Mouse (Mus musculus): ENCODE results near the gene Grrp1.
A peak's percentile ranks its signal among the peaks of the same experiment; 100 is the strongest.
"Not testable (repeated sequence)": the region's sequence is repeated elsewhere in the genome, so short reads cannot be mapped to it uniquely, and the experiment has no call there.

Grrp1 gene

DNA sequence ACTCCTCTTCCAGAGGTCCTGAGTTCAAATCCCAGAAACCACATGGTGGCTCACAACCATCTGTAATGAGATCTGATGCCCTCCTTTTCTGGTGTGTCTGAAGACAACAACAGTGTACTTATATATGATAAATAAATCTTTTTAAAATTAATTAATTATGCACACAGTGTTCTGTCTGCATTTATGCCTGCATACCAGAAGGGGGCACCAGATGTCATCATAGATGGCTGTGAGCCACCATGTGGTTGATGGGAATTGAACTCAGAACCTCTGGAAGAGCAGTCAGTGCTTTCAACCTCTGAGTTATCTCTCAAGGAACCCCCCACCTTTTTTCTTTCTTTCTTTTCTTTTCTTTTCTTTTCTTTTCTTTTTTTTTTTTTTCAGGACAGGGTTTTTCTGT is 15.7 kb upstream of the Grrp1 start:
- ATAC-seq (ENCODE audit: low TSS enrichment), result not testable (repeated sequence)

DNA sequence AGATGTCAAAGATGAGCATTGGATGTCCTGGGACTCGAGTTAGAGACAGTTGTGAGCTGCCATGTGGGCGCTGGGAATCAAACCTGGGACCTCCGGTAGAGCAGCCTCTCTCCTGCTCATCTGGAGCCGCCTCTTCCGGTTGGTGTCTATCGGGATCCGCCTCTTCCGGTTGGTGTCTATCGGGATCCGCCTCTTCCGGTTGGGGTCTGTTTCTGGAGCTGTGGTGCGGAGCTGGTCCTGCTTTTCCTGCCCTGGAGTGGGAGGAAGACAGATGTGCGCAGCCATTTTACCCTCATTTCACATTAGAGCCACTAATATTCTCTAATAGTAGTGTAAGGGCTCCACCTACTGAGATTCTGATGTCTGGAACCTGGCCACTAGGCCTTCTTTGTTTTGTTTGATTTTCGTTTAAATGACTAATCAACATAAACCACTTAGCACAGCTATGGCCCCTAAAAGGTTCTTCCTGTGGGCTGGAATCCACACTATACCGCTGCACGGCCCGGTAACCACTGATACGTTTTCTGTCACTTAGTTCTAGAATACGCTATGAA is 14.3 kb upstream of the Grrp1 start:
- no peak for ATAC-seq (ENCODE audit: low TSS enrichment)

DNA sequence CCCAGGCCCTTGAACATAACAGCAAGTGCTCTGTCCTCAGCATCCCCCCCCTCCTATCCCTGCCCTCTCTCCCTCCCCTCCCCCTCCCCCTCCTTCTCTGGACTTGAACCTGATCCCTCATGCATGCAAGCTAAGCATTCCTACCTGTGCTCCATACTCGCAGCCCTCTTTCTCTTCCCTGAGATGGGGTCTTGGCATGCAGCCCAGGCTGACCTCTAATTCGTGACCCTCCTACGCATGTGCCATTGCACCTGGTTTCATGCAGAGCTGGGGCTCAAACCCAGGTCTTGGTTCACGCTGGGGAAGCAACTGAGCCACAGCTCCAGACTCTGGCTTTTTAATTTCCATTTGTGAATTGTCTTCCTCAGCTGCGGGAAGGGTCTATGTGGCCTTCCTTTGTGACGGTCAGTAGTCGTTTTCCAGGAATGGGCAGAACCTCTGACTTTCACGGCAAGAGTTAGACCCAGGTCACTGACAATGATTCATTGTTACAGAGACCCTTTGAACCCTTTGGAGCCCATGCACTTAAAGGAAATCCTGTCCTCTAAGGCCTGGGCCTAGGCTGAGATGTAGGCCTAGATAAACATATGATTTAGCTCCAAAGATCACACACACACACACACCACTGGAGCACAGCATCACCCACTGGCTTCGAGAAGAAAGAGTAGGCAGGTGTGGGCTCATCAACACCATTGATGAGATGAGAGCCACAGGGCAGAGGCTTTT is 12.1 kb upstream of the Grrp1 start:
- ATAC-seq (ENCODE audit: low TSS enrichment), result no peak

DNA sequence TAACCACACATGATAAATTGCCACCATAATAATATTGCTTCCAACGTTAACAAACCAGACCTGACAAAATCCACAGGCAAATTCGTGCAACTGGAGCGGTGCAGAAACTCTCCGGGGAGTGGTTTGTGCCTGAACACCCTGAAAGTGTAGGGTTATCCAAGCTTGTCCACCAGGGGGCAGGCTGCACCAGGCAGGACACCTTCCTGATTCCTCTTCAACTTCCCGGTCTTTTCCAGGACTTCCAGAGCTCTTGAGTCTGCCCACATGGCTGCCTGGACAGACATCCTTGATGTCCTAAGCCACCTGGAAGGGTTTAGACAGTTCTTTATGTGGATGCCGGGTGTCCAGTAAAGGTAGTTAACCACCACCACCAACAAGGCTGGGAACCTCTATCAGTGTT is 9.3 kb upstream of the Grrp1 start:
- ATAC-seq (ENCODE audit: low TSS enrichment), result no peak; the same call in 1 of the 2 replicates

DNA sequence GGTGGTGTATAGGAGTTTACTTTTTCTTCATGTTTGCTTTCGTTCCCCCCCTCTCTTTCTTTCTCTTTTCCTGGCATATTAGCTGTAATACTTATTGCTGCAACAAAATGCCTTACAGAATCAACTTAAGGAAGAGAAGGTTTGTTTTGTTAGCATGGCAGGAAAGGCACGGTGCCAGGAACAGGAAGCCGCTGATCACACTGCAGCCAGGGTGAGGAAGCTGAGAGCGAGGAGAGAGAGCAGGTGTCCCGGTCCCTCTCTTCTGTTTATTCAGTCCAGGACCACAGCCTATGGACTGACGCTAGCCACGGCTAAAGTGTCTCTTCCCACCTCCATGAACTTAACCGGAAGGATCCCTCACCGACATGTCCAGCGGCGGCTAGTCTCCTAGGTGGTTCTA is 4.4 kb upstream of the Grrp1 start:
- no peak for ATAC-seq (ENCODE audit: low TSS enrichment)

DNA sequence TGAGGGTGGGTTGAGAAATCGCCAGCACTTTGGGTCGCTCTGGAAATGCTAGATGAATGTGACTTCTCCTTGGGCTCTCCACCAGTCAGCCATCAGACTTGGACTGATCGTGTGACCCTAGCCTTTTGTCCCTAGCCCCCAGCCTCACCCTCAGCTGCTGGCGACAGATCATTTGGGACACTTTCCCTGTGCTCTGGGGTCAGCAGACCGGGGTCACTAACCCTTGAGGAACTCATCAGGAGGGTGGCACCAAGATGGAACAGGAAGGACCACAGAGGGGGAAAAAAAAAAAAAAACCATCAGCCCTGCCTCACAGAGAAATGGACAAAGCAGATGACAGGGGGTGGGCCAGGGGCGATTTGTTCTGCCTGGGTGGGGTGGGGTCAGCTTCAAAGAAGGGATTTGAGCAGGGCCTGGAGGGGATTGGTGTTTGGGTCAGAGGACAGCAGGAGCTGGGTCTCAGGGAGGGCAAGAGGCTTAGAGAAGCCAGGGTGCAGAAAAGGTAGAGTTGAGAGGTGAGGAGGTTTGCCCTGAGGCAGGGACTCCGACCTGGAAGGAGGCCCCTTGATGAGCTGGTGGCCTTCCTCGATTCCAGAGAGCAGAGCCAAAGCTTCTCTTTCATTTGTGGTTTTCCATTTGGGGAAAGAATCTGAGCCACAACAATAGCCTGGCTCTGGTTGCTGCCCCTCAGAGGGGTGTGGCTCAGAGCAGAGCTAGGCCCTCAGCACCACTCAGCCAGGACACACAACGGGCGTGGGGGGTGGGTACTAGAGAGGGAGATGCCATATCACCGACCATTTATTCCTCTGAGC is 3.5 kb upstream of the Grrp1 start:
- ATAC-seq (ENCODE audit: low TSS enrichment), result no peak

DNA sequence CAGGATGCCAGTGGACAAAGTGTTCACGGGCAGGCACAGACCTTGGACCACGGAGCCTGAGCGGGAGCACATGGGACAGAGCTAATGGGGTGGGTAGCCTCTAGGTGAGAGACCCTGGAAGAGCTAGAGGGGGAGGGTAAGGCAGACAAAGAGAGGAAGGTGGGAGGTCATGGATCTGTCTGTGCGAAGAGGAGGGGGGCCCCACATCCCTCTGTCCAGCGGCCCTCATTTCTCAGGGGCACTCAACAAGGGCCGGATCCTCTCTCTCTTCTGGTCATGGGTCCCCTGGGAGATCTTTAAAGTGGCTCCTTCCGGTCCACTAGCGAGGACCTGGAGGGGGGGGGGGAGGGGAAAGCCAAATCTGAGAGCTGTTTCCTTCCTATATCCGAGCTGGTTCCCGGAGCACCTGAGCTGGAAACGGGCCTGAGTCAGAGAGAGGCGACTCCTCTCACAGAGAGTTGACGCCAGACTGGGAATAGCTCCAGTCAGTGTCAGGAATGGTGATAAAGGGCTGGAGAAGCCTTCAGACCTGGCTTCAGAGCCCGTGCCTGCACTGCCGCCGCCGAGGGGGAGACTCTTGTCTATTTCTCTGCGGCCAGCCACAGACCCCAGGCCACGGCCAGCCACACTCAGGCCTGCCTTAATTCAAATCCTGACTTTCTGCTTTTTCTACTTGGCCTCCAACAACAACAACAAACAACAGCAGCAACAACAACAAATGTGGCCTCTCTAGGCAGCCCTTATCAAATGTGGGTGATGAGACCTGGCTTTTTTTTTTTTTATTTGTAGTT is 2.7 kb upstream of the Grrp1 start:
- no peak for ATAC-seq (ENCODE audit: low TSS enrichment)

DNA sequence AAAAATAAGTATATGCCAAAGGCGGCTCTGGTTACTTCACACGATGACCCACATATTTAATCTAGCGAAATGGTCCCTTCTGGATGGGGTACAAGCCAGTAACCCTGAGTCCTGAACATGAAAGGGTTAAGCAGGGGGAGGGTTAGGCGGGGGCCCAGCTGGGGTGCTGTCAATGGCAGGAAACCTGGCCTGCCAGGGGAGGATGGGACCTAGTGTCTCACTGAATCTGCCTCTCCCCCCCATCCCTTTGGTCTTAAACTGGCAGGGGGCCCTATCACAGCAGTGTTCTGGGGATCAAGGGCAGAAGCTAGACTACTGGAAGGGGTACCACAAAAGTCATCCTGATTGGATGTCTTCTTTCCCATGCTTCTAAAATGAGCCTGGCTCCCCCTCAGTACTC is 1.9 kb upstream of the Grrp1 start:
- no peak for ATAC-seq (ENCODE audit: low TSS enrichment)

DNA sequence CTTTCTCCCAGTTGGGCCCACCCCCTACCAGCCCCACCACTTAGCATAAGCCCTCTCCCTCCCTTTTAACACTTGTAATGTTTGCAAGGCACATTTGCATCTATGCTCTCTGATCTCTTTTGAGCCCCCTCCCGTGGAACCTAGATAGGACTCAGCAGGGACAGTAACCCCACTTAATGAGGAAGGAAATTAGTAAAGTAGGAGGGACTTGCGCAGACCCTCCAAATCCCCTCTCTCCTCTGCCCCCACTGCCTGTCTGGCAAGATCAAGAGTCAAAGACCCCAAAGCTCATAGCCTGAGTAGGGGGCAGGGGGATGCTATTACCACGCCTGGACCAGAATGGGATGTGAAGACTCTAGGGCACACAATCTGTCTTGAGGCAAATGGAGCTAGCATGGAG is 929 bp upstream of the Grrp1 start:
- ATAC-seq (ENCODE audit: low TSS enrichment), result no peak

DNA sequence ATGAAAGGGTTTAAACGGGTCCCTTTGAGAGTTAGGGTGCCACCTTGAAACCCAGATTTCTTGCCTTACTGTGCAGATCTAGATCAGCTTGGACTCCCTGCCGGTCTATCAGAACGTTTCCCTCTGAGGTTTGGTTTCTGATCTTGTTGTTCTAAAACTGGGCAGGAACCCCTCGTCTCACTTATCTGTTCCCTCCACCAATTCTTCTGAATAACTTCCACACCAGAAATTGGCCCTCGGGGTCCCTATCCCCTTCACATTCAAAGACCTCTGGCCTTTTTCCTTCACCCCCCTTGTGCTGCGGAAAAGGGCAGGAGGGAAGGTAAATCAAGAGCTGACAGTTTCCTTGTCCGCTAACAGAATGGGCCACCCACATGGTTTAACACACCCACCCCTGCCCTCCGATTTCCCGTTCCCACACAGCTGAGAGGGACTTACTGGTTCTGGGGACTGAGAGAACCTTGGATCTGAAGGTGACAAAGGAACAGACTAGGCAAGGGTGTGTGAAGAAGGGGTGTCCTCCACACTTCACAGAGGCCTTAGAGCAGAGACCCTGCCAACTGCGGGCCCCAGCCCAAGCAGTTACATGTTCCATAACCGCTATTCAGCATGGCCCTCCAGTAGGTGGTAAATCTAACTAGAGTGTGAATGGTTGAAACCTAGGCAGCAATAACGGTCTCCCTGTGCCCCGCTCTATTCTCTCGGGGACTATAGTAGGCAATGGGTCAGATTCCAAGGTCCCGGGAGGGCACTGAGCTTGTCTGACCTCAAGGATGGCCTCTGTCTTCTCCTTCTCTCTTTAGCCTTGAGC is 790 bp downstream of the Grrp1 start:
- ATAC-seq (ENCODE audit: low TSS enrichment), result no peak

DNA sequence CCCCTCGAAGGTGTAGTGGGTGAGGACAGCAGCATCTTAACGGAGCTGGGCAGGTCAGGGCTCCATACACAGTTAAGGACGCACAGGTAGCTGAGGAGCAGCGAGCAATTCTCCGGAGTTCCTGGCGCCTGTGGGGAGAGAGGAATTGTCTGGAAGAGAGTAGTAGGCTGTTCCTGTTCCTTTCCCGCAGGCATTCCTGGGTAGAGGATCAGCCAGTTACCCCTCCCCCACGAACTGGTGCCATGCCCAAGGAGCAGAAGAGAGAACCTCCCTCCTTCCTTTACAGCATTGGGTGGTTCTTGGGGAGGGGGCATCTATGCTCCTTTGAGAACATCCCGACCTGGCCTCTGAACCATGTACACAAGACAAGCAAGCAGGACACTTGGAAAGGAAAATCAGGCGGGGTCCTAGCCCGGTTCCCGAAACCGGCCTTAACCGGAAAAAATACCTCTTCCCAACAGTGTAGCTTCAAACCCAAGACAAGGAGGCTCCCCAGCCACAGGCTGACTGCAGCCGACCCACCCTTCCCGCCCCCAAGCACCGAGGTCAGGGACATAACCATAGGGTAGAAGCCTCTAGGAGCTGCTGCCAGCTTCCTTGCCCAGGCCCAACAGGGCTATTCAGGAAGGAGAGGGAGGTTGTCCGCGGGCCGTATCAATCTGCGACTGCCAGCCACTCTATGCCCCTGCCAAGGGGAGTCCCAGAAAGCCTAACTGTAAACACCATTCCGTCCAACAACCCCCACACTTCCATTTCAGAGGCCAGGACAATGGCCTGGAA is 1.6 kb downstream of the Grrp1 start:
- no peak for ATAC-seq (ENCODE audit: low TSS enrichment)

DNA sequence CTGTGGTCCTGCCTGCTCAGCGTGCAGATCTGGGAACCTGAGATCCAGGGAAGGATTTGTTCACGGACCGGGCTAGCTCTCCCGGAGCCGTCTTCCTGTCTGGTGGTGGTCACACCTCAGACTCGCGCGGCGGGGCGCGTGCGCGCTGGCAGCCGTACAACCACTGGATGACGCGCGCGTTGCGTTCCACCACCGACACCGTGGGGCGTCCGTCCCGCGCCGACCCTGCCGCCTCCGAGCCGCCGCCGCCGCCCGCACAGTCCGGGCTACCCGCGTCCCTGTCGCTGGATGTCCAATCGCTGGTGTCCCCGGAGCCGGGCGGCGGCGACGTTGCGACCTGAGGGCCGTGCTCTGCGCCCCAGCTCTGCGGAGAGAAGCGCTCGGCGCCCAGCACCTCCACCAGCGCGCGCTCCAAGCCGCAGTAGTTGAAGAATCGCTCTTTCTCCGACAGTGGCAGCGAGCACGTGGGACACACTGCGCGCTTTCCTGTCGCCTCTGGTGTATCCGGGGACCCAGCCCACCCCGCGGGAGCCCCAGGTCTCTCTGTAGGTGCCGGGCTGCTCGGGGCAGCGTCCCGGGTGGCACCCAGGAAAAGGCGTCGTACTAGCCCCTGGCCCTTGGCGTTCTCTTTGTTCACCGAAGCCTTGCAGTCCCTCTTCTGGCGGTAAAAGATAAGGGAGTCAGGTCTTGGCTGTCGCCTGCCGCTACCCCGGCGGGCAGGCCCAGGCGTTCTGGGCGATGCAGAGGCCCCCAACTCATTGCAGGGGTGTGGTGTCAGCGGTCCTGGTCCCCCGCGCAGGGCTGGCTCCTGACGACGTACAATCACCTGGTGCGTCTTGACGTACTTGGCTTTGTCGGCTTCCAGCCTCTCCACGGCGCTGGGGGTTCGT is 2.4 kb downstream of the Grrp1 start:
- ATAC-seq (ENCODE audit: low TSS enrichment), result peak; percentile 44; the same call in 1 of the 2 replicates

DNA sequence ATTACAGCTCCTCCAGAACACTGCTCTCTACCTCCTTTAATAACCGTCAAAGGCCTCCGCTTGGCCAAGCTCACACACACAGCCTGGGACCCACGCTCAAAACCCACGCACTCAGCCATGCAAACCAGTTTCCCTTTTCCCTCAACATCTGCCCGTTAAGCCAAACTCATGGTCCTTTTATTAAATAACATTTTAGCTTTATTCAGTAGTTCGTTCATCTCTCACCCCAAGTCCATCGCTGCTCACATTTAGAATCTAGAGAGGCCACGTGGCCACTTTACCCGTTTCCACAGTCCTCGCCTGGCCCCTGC is 3.0 kb downstream of the Grrp1 start:
- ATAC-seq (ENCODE audit: low TSS enrichment), result peak; percentile 11; the same call in 1 of the 2 replicates

DNA sequence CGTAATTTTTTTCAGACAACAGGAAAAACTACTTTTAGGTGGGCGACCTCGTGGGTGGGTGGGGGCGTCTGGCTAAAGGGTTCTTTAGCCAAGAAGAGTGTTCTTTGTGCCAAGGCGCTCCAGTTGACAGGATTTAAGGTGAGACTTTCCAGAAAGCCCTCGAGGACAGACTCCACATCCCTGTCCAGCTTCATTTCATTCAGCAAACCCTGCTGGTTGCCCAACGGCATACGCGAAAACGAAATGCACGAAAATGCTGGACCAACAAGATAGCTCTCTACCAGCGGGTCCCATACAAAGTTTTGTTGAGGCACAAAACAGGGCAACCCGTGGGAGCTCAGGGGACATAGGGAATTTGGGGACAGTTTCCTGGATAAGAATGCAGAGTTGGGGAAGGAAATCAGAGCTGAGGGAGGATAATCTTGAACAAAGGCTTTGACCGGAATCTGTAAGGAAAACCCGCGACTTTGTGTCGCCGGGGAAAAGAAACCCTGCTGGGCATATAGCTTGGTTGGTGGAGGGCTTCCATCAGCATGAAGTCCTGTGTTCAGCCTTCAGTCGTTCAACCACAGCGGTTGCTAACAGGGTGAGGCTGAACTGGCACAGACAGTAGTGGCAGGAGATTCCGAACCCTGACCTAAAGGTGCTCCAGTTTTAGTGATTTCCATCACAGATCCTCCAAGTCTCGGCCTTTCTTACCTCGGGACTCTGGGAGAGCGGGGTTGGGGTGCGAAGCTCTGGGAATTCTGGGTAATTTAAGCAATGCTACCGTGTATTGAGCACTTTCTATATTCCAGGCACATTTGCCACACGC is 3.6 kb downstream of the Grrp1 start:
- no peak for ATAC-seq (ENCODE audit: low TSS enrichment)

DNA sequence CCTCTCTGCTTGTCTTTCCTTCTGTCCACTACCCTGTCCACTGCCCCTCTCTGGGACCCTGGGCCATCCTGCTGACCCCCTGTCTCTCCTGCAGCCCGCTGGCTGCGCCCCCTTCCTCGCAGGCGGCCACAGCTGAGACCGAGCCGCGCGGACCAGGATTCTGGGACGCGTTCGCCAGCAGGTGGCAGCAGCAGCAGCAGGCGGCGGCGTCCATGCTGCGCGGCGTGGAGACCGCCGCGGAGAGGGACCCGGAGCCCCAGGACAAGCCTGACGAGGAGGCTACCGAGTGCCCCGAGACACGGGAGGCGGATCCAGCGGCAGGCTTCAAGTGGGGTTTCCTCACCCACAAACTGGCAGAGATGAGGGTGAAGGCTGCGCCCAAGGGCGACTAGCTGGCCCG is 4.3 kb downstream of the Grrp1 start:
- ATAC-seq (ENCODE audit: low TSS enrichment), result peak; percentile 49; the same call in 1 of the 2 replicates

DNA sequence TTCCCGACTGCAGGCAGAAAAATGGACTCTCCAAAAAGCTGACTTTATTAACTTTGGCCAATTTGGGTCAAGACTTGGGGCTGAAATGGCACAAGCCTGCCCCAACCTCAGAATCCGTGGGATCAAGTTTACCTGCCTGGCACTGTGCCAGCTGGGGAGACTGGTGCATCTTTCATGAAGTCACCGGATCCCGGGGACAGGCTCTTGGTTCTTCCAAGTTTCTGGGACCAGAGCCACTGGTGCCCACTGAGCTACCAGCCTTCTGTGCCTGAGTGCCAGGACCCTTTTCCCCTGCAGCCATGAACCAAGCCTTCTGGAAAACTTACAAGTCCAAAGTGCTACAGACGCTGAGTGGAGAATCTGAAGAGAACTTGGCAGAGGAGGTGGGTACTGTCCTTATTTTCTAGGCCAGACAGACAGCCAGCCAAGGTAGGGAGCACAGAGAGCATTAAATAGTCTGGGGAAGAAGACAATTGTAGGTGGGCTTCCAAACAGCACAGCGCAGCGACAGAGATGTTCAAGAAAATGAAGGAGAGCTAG is 7.1 kb downstream of the Grrp1 start, which contains the start of gene Gm30191:
Gene Gm30191, plus strand, starts transcription at position 217 of the 540 bp plus-strand sequence.
- ATAC-seq (ENCODE audit: low TSS enrichment), result no peak

DNA sequence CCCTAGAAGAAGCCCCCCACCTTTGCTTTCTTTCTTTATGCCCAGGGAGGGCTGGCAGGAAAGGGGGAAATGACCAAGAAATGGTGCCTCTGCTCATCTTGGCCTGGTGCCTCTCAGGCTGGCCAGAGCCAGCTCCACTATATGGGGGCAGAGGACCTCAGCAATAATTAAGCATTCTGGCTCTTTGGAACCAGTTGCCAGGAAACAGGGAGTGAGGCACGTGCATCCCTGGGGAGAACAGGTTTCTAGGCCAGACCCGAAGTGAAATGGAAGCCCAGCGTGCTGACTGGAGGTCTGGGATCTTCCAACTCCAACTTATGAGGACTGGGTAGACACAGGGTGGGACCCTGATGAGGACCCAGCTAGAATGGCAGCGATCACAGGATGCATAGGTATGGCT is 7.7 kb downstream of the Grrp1 start:
- no peak for ATAC-seq (ENCODE audit: low TSS enrichment)

DNA sequence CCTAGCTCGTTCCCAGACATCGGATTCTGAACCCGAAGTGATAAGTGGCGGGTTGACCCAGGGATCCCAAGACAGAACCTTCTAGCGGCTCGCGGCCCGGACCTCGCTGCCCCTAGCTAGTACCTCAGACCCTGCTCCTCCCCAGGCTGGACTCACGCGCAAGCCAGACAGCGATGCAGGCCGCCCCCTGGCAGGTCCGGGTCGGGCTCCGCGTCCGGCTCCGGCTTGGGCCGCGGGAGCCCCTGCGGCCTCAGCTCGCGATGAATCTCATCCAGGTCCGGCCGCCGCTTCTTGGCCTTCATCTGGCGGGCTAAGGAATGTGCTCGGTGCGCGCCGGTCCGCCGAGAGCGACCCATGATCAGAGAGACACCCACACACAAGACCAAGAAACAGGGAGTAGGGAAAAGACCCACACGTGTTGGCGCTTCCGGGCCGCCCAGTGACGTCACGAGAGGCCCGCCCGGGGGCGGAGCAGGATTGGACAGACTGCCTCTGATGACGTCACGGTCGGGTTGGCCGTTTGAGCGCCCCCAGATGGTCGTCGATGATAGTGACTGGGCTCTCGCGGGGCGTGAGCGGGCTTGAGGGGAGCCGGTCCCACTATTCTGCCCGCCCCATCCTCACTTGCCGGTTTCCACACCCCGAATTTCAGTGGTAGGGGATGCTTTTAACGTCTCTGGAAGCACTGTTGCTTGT is 8.6 kb downstream of the Grrp1 start, which contains the start of gene Zfp593:
Gene Zfp593, minus strand, starts transcription at position 445 of the 696 bp plus-strand sequence.
- peak; percentile 83 for ATAC-seq (ENCODE audit: low TSS enrichment)

Measured in frontal cortex, adult (tissue).